Mouse (Mus musculus) hindbrain, embryonic 11.5 days (tissue): ENCODE data around the gene Tbca. TPM values are rescaled to one million over a fixed set of nuclear protein-coding genes. Genes with fewer than 3 reads are reported as not detected.

Experiments used
- ATAC-seq: fragments of 200-750 bp; cut with Nextera tagmentation; 2 replicates; pipeline ENCODE4 v1.8.0; 2017; ENCODE audit warnings: mild to moderate bottlenecking, moderate TSS enrichment, moderate library complexity; ENCODE audit not compliant: low FRiP score
- DNase-seq: peaks from one replicate; pipeline ENCODE4 v3.0.0-alpha.2; 2015; ENCODE audit warnings: low spot score
- H3K27ac ChIP-seq: fragments of 300-500 bp; sonication (generic); 2 replicates; pipeline ENCODE4 v1.5.1; 2014; ENCODE audit warnings: mild to moderate bottlenecking, low read depth, low read length
- H3K27me3 ChIP-seq: fragments of 300-500 bp; sonication (generic); 2 replicates; pipeline ENCODE4 v1.6.1; 2014; ENCODE audit warnings: mild to moderate bottlenecking, low read length, moderate library complexity, mixed read lengths; ENCODE audit not compliant: control insufficient read depth, insufficient read depth
- H3K36me3 ChIP-seq: fragments of 300-500 bp; sonication (generic); 2 replicates; pipeline ENCODE4 v1.6.1; 2014; ENCODE audit warnings: mild to moderate bottlenecking, low read length, moderate library complexity, mixed read lengths; ENCODE audit not compliant: control insufficient read depth, insufficient read depth
- H3K4me1 ChIP-seq: fragments of 300-500 bp; sonication (generic); replicated peaks from 2 replicates; pipeline ENCODE4 v1.6.1; 2014; ENCODE audit warnings: low read length, mixed read lengths; ENCODE audit not compliant: control insufficient read depth, insufficient read depth
- H3K4me2 ChIP-seq: fragments of 300-500 bp; sonication (generic); replicated peaks from 2 replicates; pipeline ENCODE4 v1.6.1; 2014; ENCODE audit warnings: mild to moderate bottlenecking, low read depth, low read length
- H3K4me3 ChIP-seq: fragments of 300-500 bp; sonication (generic); 2 replicates; pipeline ENCODE4 v1.5.1; 2014; ENCODE audit warnings: low read depth, low read length
- H3K9ac ChIP-seq: fragments of 300-500 bp; sonication (generic); 2 replicates; pipeline ENCODE4 v1.6.1; 2014; ENCODE audit warnings: low read depth, low read length
- H3K9me3 ChIP-seq: fragments of 300-500 bp; sonication (generic); 2 replicates; pipeline ENCODE4 v1.6.1; 2016; ENCODE audit warnings: low read length; ENCODE audit not compliant: control insufficient read depth
- WGBS: fragments of 180-500 bp; shearing (Covaris S2); extraction: QIAGEN DNeasy Blood & Tissue Kit; methylation state at CpG from one replicate; pipeline ENCODE4 v1.1.7; 2014; 5-methylcytosine and 5-hydroxymethylcytosine counted together
- polyA plus RNA-seq: library from polyadenylated mRNA; unstranded; fragments of >200 nt; fragmentation: Nextera tagmentation; extraction: Ambion mirVana; gene quantifications from 2 replicates; pipeline ENCODE4 v1.2.1, GENCODE M21; 2014

Tbca gene
- polyA plus RNA-seq, 1 experiment from 2014 or later = 228 TPM

GRCm38 (mm10) chr13:94862491-94863230 lies 74.0 kb downstream of the Tbca start:
- Histone ChIP-seq H3K27me3 (peaks cover 33% of the 10 kb centered on the region), H3K27ac (no peak overlapping the region), H3K4me2 (no peak overlapping the region), H3K9me3 (no peaks in the 10 kb centered on the region), H3K36me3 (no peaks in the 10 kb centered on the region), H3K4me1 (no peaks in the 10 kb centered on the region), H3K4me3 (no peak overlapping the region), H3K9ac (no peak overlapping the region)
- 82% methylated on average over 5 of the region's 5 CpGs for WGBS
- DNase-seq (no peak), ATAC-seq (no peak)

GRCm38 (mm10) chr13:94866906-94867305 lies 78.2 kb downstream of the Tbca start:
- Histone ChIP-seq H3K9me3 (no peaks in the 10 kb centered on the region), H3K4me1 (peaks cover 4% of the 10 kb centered on the region; the same call in 1 of the 2 replicates), H3K4me3 (no peak overlapping the region), H3K27ac (no peak overlapping the region), H3K9ac (no peak overlapping the region), H3K27me3 (peaks cover 70% of the 10 kb centered on the region), H3K36me3 (no peaks in the 10 kb centered on the region), H3K4me2 (no peak overlapping the region)
- no peak for ATAC-seq
- WGBS = 43% methylated on average over 2 of the region's 2 CpGs
- no peak for DNase-seq

GRCm38 (mm10) chr13:94867772-94868171 lies 79.1 kb downstream of the Tbca start:
- H3K27ac ChIP-seq = no peak overlapping the region
- H3K4me1 ChIP-seq = peaks cover 4% of the 10 kb centered on the region; the same call in 1 of the 2 replicates
- H3K9me3 ChIP-seq = no peaks in the 10 kb centered on the region
- WGBS = 48% methylated on average over 4 of the region's 4 CpGs
- peaks cover 74% of the 10 kb centered on the region for H3K27me3 ChIP-seq
- no peak overlapping the region for H3K4me2 ChIP-seq
- no peak for ATAC-seq
- H3K9ac ChIP-seq = no peak overlapping the region
- H3K4me3 ChIP-seq = no peak overlapping the region
- DNase-seq = no peak
- no peaks in the 10 kb centered on the region for H3K36me3 ChIP-seq

- Histone ChIP-seq H3K27me3 (peaks cover 76% of the 10 kb centered on the region), H3K9me3 (no peaks in the 10 kb centered on the region), H3K4me3 (peak overlapping the region; percentile 17), H3K36me3 (no peaks in the 10 kb centered on the region), H3K4me2 (peak overlapping the region; percentile 41), H3K9ac (no peak overlapping the region), H3K27ac (no peak overlapping the region), H3K4me1 (peaks cover 5% of the 10 kb centered on the region; the same call in 1 of the 2 replicates)
- under 1% methylated on average over 24 of the region's 35 CpGs for WGBS
- DNase-seq = peak; percentile 86
- peak; percentile 78 for ATAC-seq
These were observed 79.8 kb downstream of the Tbca start for GRCm38 (mm10) chr13:94868478-94868950.

- DNase-seq = peak; percentile 56
- Histone ChIP-seq H3K27ac (no peak overlapping the region), H3K36me3 (no peaks in the 10 kb centered on the region), H3K4me2 (no peak overlapping the region), H3K27me3 (peaks cover 81% of the 10 kb centered on the region), H3K4me3 (no peak overlapping the region), H3K9me3 (no peaks in the 10 kb centered on the region), H3K9ac (no peak overlapping the region), H3K4me1 (peaks cover 7% of the 10 kb centered on the region; the same call in 1 of the 2 replicates)
- ATAC-seq = no peak
- 4% methylated on average over 8 of the region's 8 CpGs for WGBS
These were observed 80.8 kb downstream of the Tbca start for GRCm38 (mm10) chr13:94869541-94869940.

GRCm38 (mm10) chr13:94870071-94870460 lies 81.4 kb downstream of the Tbca start:
- no peak overlapping the region for H3K4me2 ChIP-seq
- H3K4me1 ChIP-seq = peaks cover 9% of the 10 kb centered on the region
- no peak overlapping the region for H3K9ac ChIP-seq
- WGBS = 4% methylated on average over 9 of the region's 9 CpGs
- ATAC-seq (no peak), DNase-seq (peak; percentile 55)
- H3K27ac ChIP-seq = no peak overlapping the region
- no peaks in the 10 kb centered on the region for H3K36me3 ChIP-seq
- peaks cover 86% of the 10 kb centered on the region for H3K27me3 ChIP-seq
- no peak overlapping the region for H3K4me3 ChIP-seq
- H3K9me3 ChIP-seq = no peaks in the 10 kb centered on the region

- Histone ChIP-seq H3K4me3 (no peak overlapping the region), H3K9me3 (no peaks in the 10 kb centered on the region), H3K36me3 (no peaks in the 10 kb centered on the region), H3K4me2 (no peak overlapping the region), H3K27me3 (peaks cover 85% of the 10 kb centered on the region), H3K4me1 (peaks cover 11% of the 10 kb centered on the region), H3K9ac (no peak overlapping the region), H3K27ac (no peak overlapping the region)
- peak; percentile 62 for DNase-seq
- ATAC-seq = no peak
- WGBS = under 1% methylated on average over 21 of the region's 21 CpGs
These were observed 81.9 kb downstream of the Tbca start for GRCm38 (mm10) chr13:94870461-94871186.

GRCm38 (mm10) chr13:94871806-94872320 lies 83.2 kb downstream of the Tbca start:
- no peaks in the 10 kb centered on the region for H3K36me3 ChIP-seq
- no peak overlapping the region for H3K4me3 ChIP-seq
- H3K27ac ChIP-seq = no peak overlapping the region
- DNase-seq = peak; percentile 46
- H3K27me3 ChIP-seq = peaks cover 82% of the 10 kb centered on the region
- ATAC-seq = no peak
- no peaks in the 10 kb centered on the region for H3K9me3 ChIP-seq
- no peak overlapping the region for H3K9ac ChIP-seq
- peaks cover 11% of the 10 kb centered on the region for H3K4me1 ChIP-seq
- under 1% methylated on average over 7 of the region's 7 CpGs for WGBS
- H3K4me2 ChIP-seq = no peak overlapping the region
